Mouse (Mus musculus): ENCODE measurements around the gene Cyth1. TPM values are rescaled to one million over a fixed set of nuclear protein-coding genes. Genes with fewer than 3 reads are reported as not detected.

The Cyth1 gene
- polyA plus RNA-seq, 1 experiment from 2014 or later: 6.1 TPM

DNA sequence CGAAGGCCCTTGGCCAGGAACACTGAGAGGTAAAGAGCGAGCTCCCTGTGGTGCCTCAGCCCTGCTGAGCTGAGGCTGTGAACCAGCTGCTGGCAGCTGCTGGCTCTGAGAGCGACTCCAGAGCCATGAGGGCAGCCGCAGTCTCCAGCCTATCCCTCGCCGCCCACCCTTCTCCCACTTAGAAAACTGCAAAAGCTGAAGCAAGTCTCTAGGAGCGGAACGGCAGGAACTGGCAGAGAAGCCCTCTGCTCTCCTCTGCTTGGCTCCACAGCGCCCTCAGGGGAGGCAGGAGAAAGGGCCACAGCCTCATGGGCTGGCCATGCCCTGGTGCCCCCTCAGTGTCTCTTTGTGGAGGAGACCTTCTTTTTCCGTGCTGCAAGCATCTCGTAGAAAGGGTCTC lies 82.7 kb downstream of the Cyth1 start:
- Histone ChIP-seq H3K4me1 (replicated peaks; ENCODE audit: control insufficient read depth, insufficient read depth, low read length) (0 out of 2 replicates have a peak, but pooled peaks cover 5% of the 10 kb centered on the region), H3K36me3 (ENCODE audit: control insufficient read depth, insufficient read depth, low read length) (no peaks in the 10 kb centered on the region; the same call in none of the 2 replicates)
- ATAC-seq (replicated peaks; ENCODE audit: low FRiP score): no peak

GRCm38 (mm10) chr11:118164566-118164965 lies 83.8 kb downstream of the Cyth1 start:
- Histone ChIP-seq H3K27ac (ENCODE audit: low read depth, low read length) (no peak overlapping the region), H3K27me3 (replicated peaks; ENCODE audit: control insufficient read depth, insufficient read depth, low read length) (no peaks in the 10 kb centered on the region), H3K4me1 (replicated peaks; ENCODE audit: control insufficient read depth, insufficient read depth, low read length) (0 out of 2 replicates have a peak, but pooled peaks cover 5% of the 10 kb centered on the region), H3K4me2 (no peak overlapping the region), H3K9ac (ENCODE audit: low read depth, low read length) (no peak overlapping the region), H3K4me3 (ENCODE audit: low read depth, low read length) (no peak overlapping the region), H3K36me3 (ENCODE audit: control insufficient read depth, insufficient read depth, low read length) (no peaks in the 10 kb centered on the region; the same call in 1 of the 2 replicates), H3K9me3 (ENCODE audit: control insufficient read depth, low read length) (no peaks in the 10 kb centered on the region)
- 75% methylated on average over 8 of the region's 8 CpGs for WGBS
- ATAC-seq (replicated peaks; ENCODE audit: low FRiP score) (no peak), DNase-seq (ENCODE audit: low spot score) (no peak)

More for the DNA sequence above, 82.7 kb downstream of the Cyth1 start:
- no peaks in the 10 kb centered on the region for H3K9me3 ChIP-seq (ENCODE audit: control insufficient read depth, low read length)
- no peak overlapping the region for H3K27ac ChIP-seq (ENCODE audit: low read depth, low read length)
- no peaks in the 10 kb centered on the region for H3K27me3 ChIP-seq (replicated peaks; ENCODE audit: control insufficient read depth, insufficient read depth, low read length)
- WGBS: 73% methylated on average over 11 of the region's 11 CpGs
- H3K9ac ChIP-seq (ENCODE audit: low read depth, low read length): no peak overlapping the region
- H3K4me3 ChIP-seq (ENCODE audit: low read depth, low read length): no peak overlapping the region
- no peak overlapping the region for H3K4me2 ChIP-seq
- no peak for DNase-seq (ENCODE audit: low spot score)

GRCm38 (mm10) chr11:118162245-118162644 lies 86.1 kb downstream of the Cyth1 start:
- Histone ChIP-seq H3K27ac (ENCODE audit: low read depth, low read length) (no peak overlapping the region), H3K4me2 (no peak overlapping the region), H3K9ac (ENCODE audit: low read depth, low read length) (no peak overlapping the region), H3K4me3 (ENCODE audit: low read depth, low read length) (no peak overlapping the region), H3K9me3 (ENCODE audit: control insufficient read depth, low read length) (no peaks in the 10 kb centered on the region), H3K27me3 (replicated peaks; ENCODE audit: control insufficient read depth, insufficient read depth, low read length) (no peaks in the 10 kb centered on the region), H3K36me3 (ENCODE audit: control insufficient read depth, insufficient read depth, low read length) (no peaks in the 10 kb centered on the region; the same call in 1 of the 2 replicates), H3K4me1 (replicated peaks; ENCODE audit: control insufficient read depth, insufficient read depth, low read length) (0 out of 2 replicates have a peak, but pooled peaks cover 5% of the 10 kb centered on the region)
- 68% methylated on average over 10 of the region's 10 CpGs for WGBS
- DNase-seq (ENCODE audit: low spot score) (no peak), ATAC-seq (replicated peaks; ENCODE audit: low FRiP score) (no peak)

- ATAC-seq (replicated peaks; ENCODE audit: low FRiP score): no peak
- no peak for DNase-seq (ENCODE audit: low spot score)
- no peak overlapping the region for H3K27ac ChIP-seq (ENCODE audit: low read depth, low read length)
- no peak overlapping the region for H3K4me3 ChIP-seq (ENCODE audit: low read depth, low read length)
- WGBS: 68% methylated on average over 6 of the region's 6 CpGs
- no peaks in the 10 kb centered on the region for H3K9me3 ChIP-seq (ENCODE audit: control insufficient read depth, low read length)
- H3K4me2 ChIP-seq: no peak overlapping the region
- no peak overlapping the region; the same call in 1 of the 2 replicates for H3K9ac ChIP-seq (ENCODE audit: low read depth, low read length)
- H3K36me3 ChIP-seq (ENCODE audit: control insufficient read depth, insufficient read depth, low read length): no peaks in the 10 kb centered on the region; the same call in 1 of the 2 replicates
- 0 out of 2 replicates have a peak, but pooled peaks cover 5% of the 10 kb centered on the region for H3K4me1 ChIP-seq (replicated peaks; ENCODE audit: control insufficient read depth, insufficient read depth, low read length)
- H3K27me3 ChIP-seq (replicated peaks; ENCODE audit: control insufficient read depth, insufficient read depth, low read length): no peaks in the 10 kb centered on the region
Observed at GRCm38 (mm10) chr11:118161240-118161639, 87.2 kb downstream of the Cyth1 start.

DNA sequence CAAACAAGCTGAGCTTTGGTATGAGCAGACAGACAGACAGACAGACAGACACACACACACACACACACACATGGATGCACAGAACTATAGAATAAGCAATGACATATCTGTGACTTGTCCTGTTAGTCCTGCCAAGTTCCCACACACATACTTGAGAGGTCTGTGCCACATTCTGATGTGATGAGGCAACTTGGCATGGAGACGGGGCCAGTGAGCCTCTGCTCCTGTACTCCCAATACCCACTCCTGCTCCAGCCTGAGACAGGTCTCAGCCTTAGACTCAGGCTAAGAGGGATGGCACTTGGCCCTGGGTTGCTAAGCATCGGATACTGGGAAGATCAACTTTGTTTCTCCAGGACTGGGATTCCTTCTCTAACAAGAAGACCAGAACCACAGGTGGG lies 87.6 kb downstream of the Cyth1 start:
- Histone ChIP-seq H3K27me3 (replicated peaks; ENCODE audit: control insufficient read depth, insufficient read depth, low read length) (no peaks in the 10 kb centered on the region), H3K27ac (ENCODE audit: low read depth, low read length) (no peak overlapping the region), H3K9me3 (ENCODE audit: control insufficient read depth, low read length) (no peaks in the 10 kb centered on the region), H3K36me3 (ENCODE audit: control insufficient read depth, insufficient read depth, low read length) (no peaks in the 10 kb centered on the region; the same call in 1 of the 2 replicates), H3K4me3 (ENCODE audit: low read depth, low read length) (no peak overlapping the region), H3K4me1 (replicated peaks; ENCODE audit: control insufficient read depth, insufficient read depth, low read length) (0 out of 2 replicates have a peak, but pooled peaks cover 5% of the 10 kb centered on the region), H3K9ac (ENCODE audit: low read depth, low read length) (no peak overlapping the region), H3K4me2 (no peak overlapping the region)
- 71% methylated on average over 2 of the region's 2 CpGs for WGBS
- ATAC-seq (replicated peaks; ENCODE audit: low FRiP score) (no peak), DNase-seq (ENCODE audit: low spot score) (no peak)

DNA sequence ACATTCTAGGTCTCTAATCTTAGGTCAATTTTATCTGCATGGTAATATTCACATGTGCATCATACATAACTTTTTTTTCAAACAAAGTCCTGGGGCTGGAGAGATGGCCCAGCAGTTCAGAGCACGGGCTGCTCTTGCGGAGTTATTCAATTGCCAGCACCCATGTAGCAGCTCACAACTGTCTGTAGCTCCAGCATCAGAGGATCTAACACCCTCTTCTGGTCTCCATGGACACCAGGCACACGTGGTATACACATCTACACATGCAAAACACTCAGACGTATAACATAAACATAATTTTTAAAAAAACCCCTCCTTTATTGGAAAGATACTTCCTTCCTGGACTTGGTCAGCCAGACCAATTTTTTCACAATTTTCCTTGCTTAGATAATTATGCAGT lies 89.6 kb downstream of the Cyth1 start:
- Histone ChIP-seq H3K9ac (ENCODE audit: low read depth, low read length) (no peak overlapping the region), H3K4me1 (replicated peaks; ENCODE audit: control insufficient read depth, insufficient read depth, low read length) (0 out of 2 replicates have a peak, but pooled peaks cover 5% of the 10 kb centered on the region), H3K36me3 (ENCODE audit: control insufficient read depth, insufficient read depth, low read length) (no peaks in the 10 kb centered on the region), H3K27ac (ENCODE audit: low read depth, low read length) (no peak overlapping the region), H3K9me3 (ENCODE audit: control insufficient read depth, low read length) (no peaks in the 10 kb centered on the region), H3K4me3 (ENCODE audit: low read depth, low read length) (no peak overlapping the region), H3K4me2 (no peak overlapping the region), H3K27me3 (replicated peaks; ENCODE audit: control insufficient read depth, insufficient read depth, low read length) (no peaks in the 10 kb centered on the region)
- DNase-seq (ENCODE audit: low spot score) (no peak), ATAC-seq (replicated peaks; ENCODE audit: low FRiP score) (no peak)
- 73% methylated on average over 4 of the region's 4 CpGs for WGBS

DNA sequence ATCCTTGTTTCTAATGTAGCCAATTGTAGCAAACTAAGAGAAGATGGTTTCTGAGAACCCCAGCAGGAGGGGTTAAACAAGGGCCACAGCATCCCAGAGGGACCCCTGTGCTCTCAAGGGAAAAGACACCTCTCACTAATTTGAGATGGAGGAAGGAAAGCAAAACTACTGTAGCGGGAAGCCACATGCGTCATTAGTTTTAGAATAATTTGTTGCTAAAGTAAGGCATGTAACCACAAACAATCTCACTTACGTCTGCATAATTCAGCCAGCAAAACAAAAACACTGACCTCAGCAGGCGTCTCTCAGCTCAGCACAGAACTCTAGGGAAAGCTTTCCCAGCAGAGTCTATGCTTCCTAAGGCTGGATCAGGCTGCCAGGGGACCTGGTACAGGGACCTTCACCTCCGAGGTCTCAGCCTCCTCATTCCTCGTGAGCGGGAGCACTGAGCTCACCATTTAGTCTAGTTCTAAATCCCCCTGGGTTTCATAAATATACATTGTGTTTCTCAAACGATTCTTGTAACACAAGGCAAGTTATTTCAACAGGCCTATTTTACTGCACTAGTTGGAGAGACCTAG lies 91.8 kb downstream of the Cyth1 start:
- DNase-seq (ENCODE audit: low spot score): no peak
- Histone ChIP-seq H3K9ac (ENCODE audit: low read depth, low read length) (no peak overlapping the region), H3K27me3 (replicated peaks; ENCODE audit: control insufficient read depth, insufficient read depth, low read length) (no peaks in the 10 kb centered on the region), H3K4me3 (ENCODE audit: low read depth, low read length) (no peak overlapping the region), H3K4me1 (replicated peaks; ENCODE audit: control insufficient read depth, insufficient read depth, low read length) (0 out of 2 replicates have a peak, but pooled peaks cover 2% of the 10 kb centered on the region), H3K27ac (ENCODE audit: low read depth, low read length) (no peak overlapping the region), H3K36me3 (ENCODE audit: control insufficient read depth, insufficient read depth, low read length) (no peaks in the 10 kb centered on the region), H3K4me2 (no peak overlapping the region), H3K9me3 (ENCODE audit: control insufficient read depth, low read length) (no peaks in the 10 kb centered on the region)
- WGBS: 74% methylated on average over 8 of the region's 8 CpGs
- no peak for ATAC-seq (replicated peaks; ENCODE audit: low FRiP score)

DNA sequence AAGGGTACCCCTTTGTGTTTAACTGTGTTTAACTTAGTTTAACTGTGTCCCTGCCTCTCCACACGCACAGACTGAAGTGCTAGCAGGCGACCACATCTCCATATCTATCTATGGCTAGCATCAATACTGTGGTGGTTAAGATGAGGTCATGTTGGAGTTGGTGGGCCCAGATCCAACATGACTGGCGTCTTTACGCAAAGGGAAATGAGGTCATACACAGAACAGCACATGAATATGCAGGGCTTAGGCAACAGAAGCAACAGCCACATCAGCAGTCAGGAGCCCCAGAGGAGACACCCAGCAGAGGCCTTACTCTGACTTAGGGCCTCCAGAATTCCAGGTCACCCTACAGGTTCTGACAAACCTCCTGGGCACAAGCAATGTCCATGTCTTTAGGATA lies 95.4 kb downstream of the Cyth1 start:
- H3K27me3 ChIP-seq (replicated peaks; ENCODE audit: control insufficient read depth, insufficient read depth, low read length): no peaks in the 10 kb centered on the region
- H3K4me2 ChIP-seq: no peak overlapping the region
- no peak overlapping the region for H3K9ac ChIP-seq (ENCODE audit: low read depth, low read length)
- no peak overlapping the region for H3K27ac ChIP-seq (ENCODE audit: low read depth, low read length)
- H3K4me3 ChIP-seq (ENCODE audit: low read depth, low read length): no peak overlapping the region
- DNase-seq (ENCODE audit: low spot score) (no peak), ATAC-seq (replicated peaks; ENCODE audit: low FRiP score) (no peak)
- no peaks in the 10 kb centered on the region for H3K36me3 ChIP-seq (ENCODE audit: control insufficient read depth, insufficient read depth, low read length)
- H3K4me1 ChIP-seq (replicated peaks; ENCODE audit: control insufficient read depth, insufficient read depth, low read length): no peaks in the 10 kb centered on the region
- WGBS: 68% methylated on average over 4 of the region's 4 CpGs
- H3K9me3 ChIP-seq (ENCODE audit: control insufficient read depth, low read length): no peaks in the 10 kb centered on the region; the same call in 1 of the 2 replicates

Data from liver, embryonic 11.5 days (tissue).